Mouse (Mus musculus): Measurements from ENCODE around the gene Cetn2.

Cetn2 gene

DNA sequence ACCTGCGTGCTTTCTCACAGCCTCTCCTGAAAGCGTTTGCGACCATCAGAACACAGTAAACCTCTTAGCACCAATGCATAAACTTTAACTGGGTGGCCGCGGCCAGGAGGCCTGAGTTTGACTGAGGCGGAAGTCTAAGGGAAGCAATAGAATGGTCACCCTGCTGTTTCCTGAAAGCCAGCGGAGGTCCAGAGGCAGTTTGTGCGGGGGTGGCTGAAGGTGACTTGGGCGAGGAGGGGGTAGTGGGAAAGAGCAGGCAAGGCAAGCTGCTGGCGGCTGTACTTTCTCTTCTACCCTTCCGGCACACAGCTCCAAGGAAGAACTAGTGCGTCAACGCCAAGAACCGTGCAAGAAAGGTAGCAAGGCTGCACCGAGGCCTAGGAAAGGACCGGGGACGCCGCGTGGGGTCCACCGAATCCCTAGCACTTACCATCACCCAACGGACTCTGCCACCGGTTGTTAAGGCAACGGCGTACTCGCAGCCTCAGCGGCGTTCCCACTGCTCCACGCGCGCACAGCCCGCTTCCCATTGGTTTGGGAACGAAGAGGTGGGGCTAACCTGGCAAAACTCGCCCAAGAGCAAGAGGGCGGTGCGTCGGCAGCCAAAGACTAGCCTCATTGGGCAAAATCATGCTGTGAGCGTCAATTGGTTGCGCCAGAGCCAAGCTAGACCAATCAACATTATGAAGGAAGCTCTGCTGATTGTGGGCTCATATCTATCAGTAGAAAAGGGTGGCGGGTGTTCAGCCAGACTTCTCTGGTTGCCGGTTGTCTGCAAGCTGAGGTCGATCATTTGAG, at the start of gene Cetn2, which contains the start of gene Nsdhl:
Cetn2 (minus strand) TSS at position 528 of the 798 bp plus-strand sequence.
Nsdhl (plus strand) TSS at position 674 of the 798 bp plus-strand sequence.
- peak; percentile 90 for DNase-seq (ENCODE audit: low read depth, low spot score)

- DNase-seq (ENCODE audit: low read depth, low spot score): no peak
Observed at GRCm38 (mm10) chrX:72962743-72963142, 44.5 kb upstream of the Cetn2 start.

DNA sequence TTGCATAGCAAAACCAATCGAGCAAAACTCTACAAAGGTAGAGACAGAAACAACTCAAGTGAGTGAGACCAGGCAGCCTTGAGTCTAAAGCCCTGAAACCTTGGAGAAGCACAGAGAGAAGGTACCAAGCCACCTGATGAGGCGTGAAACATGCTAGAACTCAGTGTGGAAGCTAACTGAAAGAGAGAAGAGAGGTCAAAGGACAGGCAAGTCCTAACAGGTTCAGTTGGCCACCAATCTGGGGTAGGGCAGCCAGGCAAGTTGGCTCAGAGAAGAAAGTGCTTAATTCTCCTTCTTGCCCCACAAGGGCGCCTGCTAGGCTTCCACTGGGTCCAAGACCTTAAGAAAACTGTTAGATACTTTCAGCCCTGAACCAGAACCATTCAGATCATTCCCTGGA, 43.3 kb upstream of the Cetn2 start:
- DNase-seq (ENCODE audit: low read depth, low spot score): no peak

GRCm38 (mm10) chrX:72960431-72960830, 42.2 kb upstream of the Cetn2 start:
- no peak for DNase-seq (ENCODE audit: low read depth, low spot score)

GRCm38 (mm10) chrX:72956486-72956885, 38.3 kb upstream of the Cetn2 start:
- DNase-seq (ENCODE audit: low read depth, low spot score): no peak

- DNase-seq (ENCODE audit: low read depth, low spot score): no peak
Observed at GRCm38 (mm10) chrX:72953464-72953863, 35.3 kb upstream of the Cetn2 start.

DNA sequence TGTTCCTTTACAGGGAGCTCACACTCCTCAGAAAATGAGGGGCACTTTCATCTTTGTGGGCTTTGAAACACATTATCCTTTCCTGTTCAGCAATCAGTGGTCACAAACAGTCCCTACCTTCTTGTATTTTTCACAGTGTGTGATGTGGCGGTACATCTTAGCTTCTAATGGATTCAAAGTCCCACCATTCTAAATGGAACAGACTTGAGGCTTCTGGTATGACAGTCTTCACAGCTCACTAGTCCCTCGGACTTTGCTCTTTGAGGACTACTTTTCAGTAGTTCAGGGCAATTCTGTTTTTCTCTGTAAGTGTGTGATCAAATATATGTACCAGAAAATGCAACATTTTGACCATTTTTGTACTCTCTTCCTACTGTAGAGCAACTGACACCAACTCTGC, 3.2 kb upstream of the Cetn2 start:
- no peak for DNase-seq (ENCODE audit: low read depth, low spot score)

- DNase-seq (ENCODE audit: low read depth, low spot score): no peak
Observed at GRCm38 (mm10) chrX:72918682-72919059, 460 bp upstream of the Cetn2 start.

- no peak for DNase-seq (ENCODE audit: low read depth, low spot score)
Observed at GRCm38 (mm10) chrX:72911611-72912010, 6.6 kb downstream of the Cetn2 start.

GRCm38 (mm10) chrX:72908404-72908741, 9.8 kb downstream of the Cetn2 start:
- no peak for DNase-seq (ENCODE audit: low read depth, low spot score)

- DNase-seq (ENCODE audit: low read depth, low spot score): no peak
Observed at GRCm38 (mm10) chrX:72907619-72908403, 10.4 kb downstream of the Cetn2 start.

DNA sequence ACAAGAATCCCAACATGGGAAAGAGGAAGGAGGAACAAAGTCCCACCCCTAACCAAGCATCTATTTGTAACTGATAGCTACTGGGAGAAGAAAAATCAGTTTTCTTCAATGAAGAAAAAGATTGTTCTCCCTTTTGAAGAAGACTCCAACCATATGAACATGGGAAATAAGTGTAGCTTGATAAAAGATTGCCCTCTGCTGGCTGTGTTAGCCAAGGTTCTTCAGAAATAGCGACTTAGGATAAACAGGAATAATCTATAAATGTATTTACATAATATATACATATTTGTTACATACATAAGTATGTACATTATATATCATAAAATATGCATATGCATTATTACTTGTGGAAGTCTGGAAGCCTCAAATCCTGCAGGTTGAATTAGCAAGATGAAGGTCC, 15.7 kb downstream of the Cetn2 start:
- no peak for DNase-seq (ENCODE audit: low read depth, low spot score)

GRCm38 (mm10) chrX:72896055-72896437, 22.2 kb downstream of the Cetn2 start:
- no peak for DNase-seq (ENCODE audit: low read depth, low spot score)

DNA sequence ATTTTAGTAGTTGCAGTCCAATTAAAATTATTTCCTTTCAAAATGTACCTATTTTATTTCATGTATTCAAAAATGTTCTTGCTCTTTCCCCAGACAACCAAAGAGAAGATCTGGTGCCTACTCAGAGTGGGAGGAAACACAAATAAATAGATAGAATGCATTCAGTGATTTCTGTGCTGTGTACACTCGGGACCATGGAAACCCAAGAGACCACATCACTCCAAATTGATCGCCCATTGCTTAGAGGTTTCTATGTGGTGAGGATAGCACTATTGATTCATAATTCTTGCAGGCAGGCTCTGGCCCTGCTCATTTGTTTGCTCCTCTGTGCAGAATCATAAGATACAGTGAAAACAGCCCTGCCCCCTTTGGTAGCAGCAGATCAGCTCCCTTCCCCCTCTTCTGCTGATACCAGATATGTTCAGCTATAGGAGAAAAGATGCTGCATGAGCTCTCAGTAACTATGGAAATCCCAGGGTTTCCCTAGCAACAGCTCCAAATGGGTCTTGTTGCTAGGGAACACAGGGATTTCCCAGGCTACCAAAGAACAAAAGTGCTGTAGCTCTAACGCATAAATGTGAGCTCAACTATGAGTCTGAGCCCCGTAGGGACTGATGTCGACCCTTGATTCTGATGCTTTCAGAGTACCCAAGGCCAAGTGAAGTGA, 22.7 kb downstream of the Cetn2 start:
- peak; percentile 70 for DNase-seq (ENCODE audit: low read depth, low spot score)

All from telencephalon, adult 2 months (tissue).